Mouse (Mus musculus) C2C12 (cell line): ENCODE results near the gene Gfra1. TPM values are rescaled to one million over a fixed set of nuclear protein-coding genes. Genes with fewer than 3 reads are reported as not detected.

Source experiments
- H3K27me3 ChIP-seq: one replicate; pipeline ENCODE4 v1.6.1; 2011; ENCODE audit not compliant: control insufficient read depth, insufficient read depth, insufficient read length
- H3K36me3 ChIP-seq: one replicate; pipeline ENCODE4 v1.6.1; 2011; ENCODE audit not compliant: control insufficient read depth, insufficient read depth
- H3K4me3 ChIP-seq: one replicate; pipeline ENCODE4 v1.5.1; 2011; ENCODE audit warnings: mild to moderate bottlenecking, control low read depth; ENCODE audit not compliant: poor library complexity, insufficient read depth, severe bottlenecking
- H3K79me2 ChIP-seq: one replicate; pipeline ENCODE4 v1.6.1; 2011; ENCODE audit not compliant: control insufficient read depth, insufficient read depth
- H3K79me3 ChIP-seq: one replicate; pipeline ENCODE4 v1.6.1; 2011; ENCODE audit warnings: low read depth, control low read depth
- H3ac ChIP-seq: one replicate; pipeline ENCODE3; 2011; ENCODE audit warnings: low read depth; ENCODE audit not compliant: control insufficient read depth, insufficient read length
- CEBPB ChIP-seq: IDR thresholded peaks from one replicate; pipeline ENCODE4 v1.6.1; 2011; ENCODE audit warnings: low read depth, mild to moderate bottlenecking, control low read depth, moderate library complexity
- CTCF ChIP-seq: IDR thresholded peaks from one replicate; pipeline ENCODE4 v1.5.1; 2011; ENCODE audit not compliant: control insufficient read depth, insufficient read depth, insufficient read length
- FOSL1 ChIP-seq: IDR thresholded peaks from one replicate; pipeline ENCODE4 v1.8.0; 2011; ENCODE audit warnings: mild to moderate bottlenecking, low read length; ENCODE audit not compliant: poor library complexity, insufficient read depth, severe bottlenecking
- MAX ChIP-seq: IDR thresholded peaks from one replicate; pipeline ENCODE4 v1.6.1; 2011; ENCODE audit warnings: mild to moderate bottlenecking, control low read depth
- MYOD1 ChIP-seq: IDR thresholded peaks from one replicate; pipeline ENCODE4 v1.6.1; 2011; ENCODE audit warnings: low read depth; ENCODE audit not compliant: control insufficient read depth, insufficient read length
- MYOG ChIP-seq: IDR thresholded peaks from one replicate; pipeline ENCODE4 v1.6.1; 2011; ENCODE audit not compliant: control insufficient read depth, insufficient read length; ENCODE audit errors: extremely low read depth
- USF1 ChIP-seq: IDR thresholded peaks from one replicate; pipeline ENCODE4 v1.6.1; 2011; ENCODE audit warnings: low read depth, mild to moderate bottlenecking, control low read depth, moderate library complexity
- polyA plus RNA-seq: library from polyadenylated mRNA; unstranded; fragments of >200 nt; fragmentation: generic; extraction: Trizol; gene quantifications from one replicate; pipeline ENCODE4 v1.2.1, GENCODE M21; 2012; ENCODE audit warnings: missing spikeins

The Gfra1 gene
- polyA plus RNA-seq, 1 experiment = 16.8 TPM

DNA sequence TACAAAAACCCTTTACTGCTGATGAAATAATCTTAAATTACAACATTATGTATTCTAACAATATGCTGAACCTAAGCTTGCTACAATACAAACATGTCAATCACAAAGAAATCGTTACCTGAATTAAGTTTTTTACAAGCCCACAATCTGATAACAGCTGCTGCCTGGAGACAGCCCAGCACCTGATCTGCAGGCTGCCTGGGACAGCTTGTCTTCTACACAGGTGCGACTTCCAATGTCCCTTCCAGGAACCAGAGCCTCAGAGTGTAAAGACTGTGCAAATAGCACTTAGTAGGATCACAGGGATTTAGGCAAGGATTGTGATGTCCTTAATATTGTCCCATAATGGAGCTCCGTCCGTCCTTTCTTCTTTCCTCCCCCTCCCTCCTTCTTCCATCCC, 204.0 kb downstream of the Gfra1 start:
- H3K79me2 ChIP-seq = no peaks in the 10 kb centered on the region

DNA sequence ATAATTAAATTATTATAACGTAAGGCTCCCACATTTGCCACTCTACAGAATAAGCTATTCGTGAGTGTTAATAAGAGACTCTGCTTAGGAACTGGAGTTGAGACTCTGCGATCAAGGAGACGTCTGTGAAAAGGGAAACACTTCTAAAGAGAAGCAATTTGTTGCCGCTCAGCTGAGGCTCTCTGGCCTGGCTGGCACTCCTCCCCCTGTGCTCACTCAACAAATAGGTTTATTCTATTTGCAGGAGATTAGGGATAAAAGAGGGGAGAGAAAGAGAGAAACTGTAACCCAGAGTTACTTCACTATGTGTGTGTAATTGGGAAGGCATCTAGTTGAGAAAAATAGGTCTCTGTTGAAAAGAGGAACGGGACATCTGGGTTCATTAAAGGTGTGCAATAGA, 204.6 kb downstream of the Gfra1 start:
- H3K36me3 ChIP-seq = no peaks in the 10 kb centered on the region
- no peak for TF ChIP-seq MYOG
- no peak for TF ChIP-seq FOSL1
- no peak for TF ChIP-seq USF1
- no peak for TF ChIP-seq MYOD1
- no peak for TF ChIP-seq CEBPB
- TF ChIP-seq MAX = no peak
- TF ChIP-seq CTCF = no peak
- H3K4me3 ChIP-seq = no peak overlapping the region
- no peaks in the 10 kb centered on the region for H3K79me2 ChIP-seq
- no peaks in the 10 kb centered on the region for H3K27me3 ChIP-seq
- H3K79me3 ChIP-seq = no peaks in the 10 kb centered on the region
- H3ac ChIP-seq = no peak overlapping the region

More for the DNA sequence above, 204.0 kb downstream of the Gfra1 start:
- H3K27me3 ChIP-seq = no peaks in the 10 kb centered on the region
- no peaks in the 10 kb centered on the region for H3K79me3 ChIP-seq
- no peak overlapping the region for H3K4me3 ChIP-seq
- TF ChIP-seq MAX = no peak
- TF ChIP-seq FOSL1 = no peak
- no peak for TF ChIP-seq CTCF
- no peak for TF ChIP-seq MYOG
- TF ChIP-seq MYOD1 = no peak
- no peak for TF ChIP-seq CEBPB
- no peak for TF ChIP-seq USF1
- H3K36me3 ChIP-seq = no peaks in the 10 kb centered on the region
- H3ac ChIP-seq = no peak overlapping the region

DNA sequence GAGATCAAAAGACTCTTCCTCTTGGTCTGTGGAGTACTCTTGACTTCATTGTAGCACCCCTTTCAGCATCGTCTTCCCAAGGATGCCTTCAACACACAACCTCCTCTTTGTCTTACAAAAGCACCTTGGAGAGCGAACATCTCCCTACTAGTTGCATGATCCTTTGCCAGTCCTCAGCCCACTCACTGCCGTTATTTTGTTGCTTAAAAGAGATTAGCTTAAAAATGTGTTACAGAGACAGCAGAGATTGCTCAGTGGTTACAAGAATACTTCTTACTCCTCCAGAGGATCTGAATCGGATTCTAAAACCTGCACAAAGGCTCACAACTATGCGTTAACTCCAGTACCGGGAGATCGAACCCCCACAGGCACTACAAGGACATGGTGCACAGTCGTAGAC, 205.5 kb downstream of the Gfra1 start:
- H3K27me3 ChIP-seq = no peaks in the 10 kb centered on the region
- H3ac ChIP-seq = no peak overlapping the region
- TF ChIP-seq MAX = no peak
- TF ChIP-seq CTCF = no peak
- TF ChIP-seq USF1 = no peak
- no peak for TF ChIP-seq FOSL1
- no peaks in the 10 kb centered on the region for H3K79me2 ChIP-seq
- H3K79me3 ChIP-seq = no peaks in the 10 kb centered on the region
- no peak overlapping the region for H3K4me3 ChIP-seq
- no peaks in the 10 kb centered on the region for H3K36me3 ChIP-seq

DNA sequence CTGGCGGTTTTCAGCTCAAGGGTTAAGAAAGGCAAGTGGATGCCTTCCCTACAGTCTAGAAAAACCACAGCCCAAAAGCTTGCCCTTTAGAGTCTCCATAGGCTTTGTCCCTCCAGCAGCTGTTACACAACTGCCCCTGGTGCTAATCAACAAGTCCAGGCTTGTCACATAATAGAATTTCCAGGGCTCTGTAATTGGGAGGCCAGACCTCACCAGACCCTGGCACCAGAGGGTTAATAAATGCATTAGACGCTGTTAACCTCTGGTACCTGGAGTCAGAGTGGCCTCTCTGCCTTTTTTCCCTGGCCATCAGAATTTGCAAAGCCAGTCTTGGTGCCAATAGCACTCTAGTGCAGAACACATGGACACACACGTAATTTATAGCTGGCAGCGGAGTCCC, 211.6 kb downstream of the Gfra1 start:
- TF ChIP-seq MYOG = no peak
- TF ChIP-seq MAX = no peak
- TF ChIP-seq CEBPB = no peak
- no peak for TF ChIP-seq USF1
- TF ChIP-seq MYOD1 = no peak
- no peak for TF ChIP-seq FOSL1
- no peak for TF ChIP-seq CTCF
- no peak overlapping the region for H3ac ChIP-seq
- no peaks in the 10 kb centered on the region for H3K79me3 ChIP-seq
- no peaks in the 10 kb centered on the region for H3K27me3 ChIP-seq
- no peaks in the 10 kb centered on the region for H3K79me2 ChIP-seq
- no peaks in the 10 kb centered on the region for H3K36me3 ChIP-seq
- H3K4me3 ChIP-seq = no peak overlapping the region

DNA sequence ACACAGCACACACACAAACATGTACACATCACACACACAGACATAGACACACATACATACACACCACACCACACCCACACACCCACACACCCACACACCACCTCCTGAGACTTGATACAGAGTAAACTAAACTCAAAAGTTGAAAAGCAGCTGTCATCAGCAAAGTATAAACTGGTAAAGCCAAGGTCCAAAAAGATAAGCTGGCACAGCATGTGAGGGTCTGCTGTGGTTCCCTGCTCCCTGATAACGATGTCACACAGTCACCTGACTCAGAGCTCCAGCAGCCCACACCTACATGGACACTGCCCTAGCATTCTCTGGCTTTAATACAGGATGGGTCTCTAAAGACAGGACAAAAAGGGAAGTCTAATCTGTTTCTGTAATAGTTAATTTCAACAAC, 212.1 kb downstream of the Gfra1 start:
- no peaks in the 10 kb centered on the region for H3K79me3 ChIP-seq
- H3K27me3 ChIP-seq = no peaks in the 10 kb centered on the region
- no peak overlapping the region for H3K4me3 ChIP-seq
- no peaks in the 10 kb centered on the region for H3K36me3 ChIP-seq
- H3ac ChIP-seq = no peak overlapping the region
- no peaks in the 10 kb centered on the region for H3K79me2 ChIP-seq
- TF ChIP-seq MYOD1 (no peak), CEBPB (no peak), CTCF (no peak), FOSL1 (no peak), MAX (no peak)

DNA sequence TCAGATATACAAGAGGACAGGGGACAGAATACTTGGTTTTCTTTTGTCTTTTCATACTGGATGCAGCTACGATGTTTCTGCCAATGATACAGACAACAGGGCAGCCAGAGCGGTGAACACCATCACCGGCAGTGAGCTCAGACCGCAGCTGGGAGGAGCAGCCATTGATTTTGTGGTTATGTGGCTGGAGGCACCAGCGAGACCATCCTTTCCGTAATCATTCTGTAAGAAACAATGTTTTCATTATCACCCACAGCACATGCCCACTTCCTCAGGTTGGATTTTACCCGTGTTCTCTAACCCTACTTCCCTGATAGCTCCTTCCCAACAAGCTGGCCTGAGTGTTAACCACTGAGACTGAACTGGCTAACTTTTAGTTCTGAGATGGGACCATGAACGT, 217.4 kb downstream of the Gfra1 start:
- Histone ChIP-seq H3K79me2 (no peaks in the 10 kb centered on the region), H3ac (no peak overlapping the region)
- TF ChIP-seq MYOG (no peak), MAX (no peak), FOSL1 (no peak), CTCF (no peak), USF1 (no peak), CEBPB (no peak), MYOD1 (no peak)

More for the DNA sequence above, 217.4 kb downstream of the Gfra1 start:
- Histone ChIP-seq H3K4me3 (no peak overlapping the region), H3K79me3 (no peaks in the 10 kb centered on the region), H3K27me3 (no peaks in the 10 kb centered on the region), H3K36me3 (no peaks in the 10 kb centered on the region)
